Mouse (Mus musculus) stomach, embryonic 14.5 days (tissue): ENCODE data around the gene Ceacam1. TPM values are rescaled to one million over a fixed set of nuclear protein-coding genes. Genes with fewer than 3 reads are reported as not detected.
A peak's percentile ranks its signal among the peaks of the same experiment; 100 is the strongest.
"Not testable (repeated sequence)": the region's sequence is repeated elsewhere in the genome, so short reads cannot be mapped to it uniquely, and the experiment has no call there.

Experiments used
- ATAC-seq: fragments of 200-750 bp; cut with Nextera tagmentation; 2 replicates; pipeline ENCODE4 v1.8.0; 2017; ENCODE audit warnings: low read depth, moderate TSS enrichment; ENCODE audit not compliant: insufficient number of reproducible peaks, insufficient read depth, low FRiP score
- H3K27ac ChIP-seq: fragments of 300-500 bp; sonication (generic); 2 replicates; pipeline ENCODE4 v1.5.1; 2014; ENCODE audit warnings: mild to moderate bottlenecking, low read length, moderate library complexity, mixed read lengths
- H3K27me3 ChIP-seq: fragments of 300-500 bp; sonication (generic); 2 replicates; pipeline ENCODE4 v1.6.1; 2014; ENCODE audit warnings: low read length, control low read depth, mixed read lengths; ENCODE audit not compliant: control insufficient read depth, insufficient read depth
- H3K36me3 ChIP-seq: fragments of 300-500 bp; sonication (generic); 2 replicates; pipeline ENCODE4 v1.6.1; 2014; ENCODE audit warnings: mild to moderate bottlenecking, control low read depth, low read length, moderate library complexity, mixed read lengths; ENCODE audit not compliant: control insufficient read depth, insufficient read depth
- H3K4me1 ChIP-seq: fragments of 300-500 bp; sonication (generic); 2 replicates; pipeline ENCODE4 v1.6.1; 2014; ENCODE audit warnings: low read length, control low read depth, mixed read lengths; ENCODE audit not compliant: control insufficient read depth, insufficient read depth
- H3K4me2 ChIP-seq: fragments of 300-500 bp; sonication (generic); replicated peaks from 2 replicates; pipeline ENCODE4 v1.6.1; 2014; ENCODE audit warnings: low read depth, low read length, control low read depth
- H3K4me3 ChIP-seq: fragments of 300-500 bp; sonication (generic); 2 replicates; pipeline ENCODE4 v1.5.1; 2014; ENCODE audit warnings: low read depth, low read length, control low read depth
- H3K9ac ChIP-seq: fragments of 300-500 bp; sonication (generic); replicated peaks from 2 replicates; pipeline ENCODE4 v1.6.1; 2014; ENCODE audit warnings: low read depth, mild to moderate bottlenecking, control low read depth, low read length, moderate library complexity, mixed read lengths
- H3K9me3 ChIP-seq: fragments of 300-500 bp; sonication (generic); 2 replicates; pipeline ENCODE4 v1.6.1; 2016; ENCODE audit warnings: low read depth, low read length, control low read depth; ENCODE audit not compliant: control insufficient read depth
- WGBS: fragments of 180-500 bp; shearing (Covaris S2); extraction: QIAGEN DNeasy Blood & Tissue Kit; methylation state at CpG from one replicate; pipeline ENCODE4 v1.1.7; 2014; 5-methylcytosine and 5-hydroxymethylcytosine counted together
- polyA plus RNA-seq: library from polyadenylated mRNA; unstranded; fragments of >200 nt; fragmentation: Nextera tagmentation; extraction: Ambion mirVana; gene quantifications from 2 replicates; pipeline ENCODE4 v1.2.1, GENCODE M21; 2014

Ceacam1 gene
- polyA plus RNA-seq: 14.8 and 21.2 TPM in 2 replicates

GRCm38 (mm10) chr7:25477091-25477751 lies at the start of gene Ceacam1:
Gene Ceacam1 (minus strand): TSS chr7:25477603.
- not testable (repeated sequence) for H3K4me1 ChIP-seq, H3K4me2 ChIP-seq, H3K9me3 ChIP-seq, H3K36me3 ChIP-seq, H3K9ac ChIP-seq, H3K27me3 ChIP-seq, H3K27ac ChIP-seq, H3K4me3 ChIP-seq
- 12% methylated on average over 5 of the region's 5 CpGs for WGBS
- peak; percentile 77 for ATAC-seq

- ATAC-seq, H3K9me3 ChIP-seq, H3K4me2 ChIP-seq, H3K4me1 ChIP-seq, H3K27ac ChIP-seq, H3K9ac ChIP-seq, H3K27me3 ChIP-seq, H3K4me3 ChIP-seq, H3K36me3 ChIP-seq: not testable (repeated sequence)
- WGBS: 43% methylated on average over 2 of the region's 5 CpGs
Observed at GRCm38 (mm10) chr7:25516070-25516777, 38.8 kb upstream of the Ceacam1 start.

- H3K4me1 ChIP-seq, H3K36me3 ChIP-seq, H3K27ac ChIP-seq, ATAC-seq, H3K9ac ChIP-seq, H3K4me2 ChIP-seq, H3K9me3 ChIP-seq, H3K4me3 ChIP-seq, H3K27me3 ChIP-seq: not testable (repeated sequence)
- WGBS: 53% methylated on average over 1 of the region's 1 CpGs
Observed at GRCm38 (mm10) chr7:25515667-25516066, 38.3 kb upstream of the Ceacam1 start.

GRCm38 (mm10) chr7:25509925-25510324 lies 32.5 kb upstream of the Ceacam1 start:
- 6% methylated on average over 3 of the region's 3 CpGs for WGBS
- Histone ChIP-seq H3K4me1 (no peaks in the 10 kb centered on the region), H3K4me2 (no peak overlapping the region), H3K9ac (no peak overlapping the region), H3K9me3 (no peaks in the 10 kb centered on the region), H3K27ac (no peak overlapping the region), H3K36me3 (no peaks in the 10 kb centered on the region), H3K4me3 (no peak overlapping the region), H3K27me3 (no peaks in the 10 kb centered on the region)
- 0 out of 2 replicates have a peak, but pooled peaks have one; percentile 28 for ATAC-seq

GRCm38 (mm10) chr7:25494649-25495048 lies 17.2 kb upstream of the Ceacam1 start:
- Histone ChIP-seq H3K36me3 (no peaks in the 10 kb centered on the region), H3K4me1 (no peaks in the 10 kb centered on the region), H3K9me3 (no peaks in the 10 kb centered on the region), H3K27me3 (no peaks in the 10 kb centered on the region), H3K27ac (no peak overlapping the region), H3K9ac (no peak overlapping the region), H3K4me2 (no peak overlapping the region), H3K4me3 (no peak overlapping the region)
- whole genome bisulfite sequencing: 79% methylated on average over 1 of the region's 1 CpGs
- ATAC-seq: no peak

GRCm38 (mm10) chr7:25490698-25491097 lies 13.3 kb upstream of the Ceacam1 start:
- not testable (repeated sequence) for H3K27ac ChIP-seq, H3K4me2 ChIP-seq, H3K9ac ChIP-seq, ATAC-seq, H3K9me3 ChIP-seq, H3K27me3 ChIP-seq, H3K4me1 ChIP-seq, H3K36me3 ChIP-seq, H3K4me3 ChIP-seq
- no CpG with 5 or more reads among the region's 1 CpGs for WGBS

GRCm38 (mm10) chr7:25489382-25489781 lies 12.0 kb upstream of the Ceacam1 start:
- H3K4me2 ChIP-seq, H3K27ac ChIP-seq, H3K9ac ChIP-seq, H3K27me3 ChIP-seq, ATAC-seq, H3K9me3 ChIP-seq, H3K36me3 ChIP-seq, H3K4me1 ChIP-seq, H3K4me3 ChIP-seq: not testable (repeated sequence)
- WGBS: 90% methylated on average over 3 of the region's 3 CpGs

GRCm38 (mm10) chr7:25486186-25486585 lies 8.8 kb upstream of the Ceacam1 start:
- ATAC-seq: no peak
- H3K9me3 ChIP-seq: no peaks in the 10 kb centered on the region
- H3K27ac ChIP-seq: no peak overlapping the region
- H3K36me3 ChIP-seq: no peaks in the 10 kb centered on the region
- 18% methylated on average over 1 of the region's 1 CpGs for WGBS
- no peaks in the 10 kb centered on the region for H3K4me1 ChIP-seq
- H3K4me3 ChIP-seq: no peak overlapping the region
- H3K4me2 ChIP-seq: no peak overlapping the region
- H3K9ac ChIP-seq: no peak overlapping the region
- no peaks in the 10 kb centered on the region for H3K27me3 ChIP-seq
